Mouse (Mus musculus) liver, embryonic 11.5 days (tissue): ENCODE results near the gene Olfr1414. TPM values are rescaled to one million over a fixed set of nuclear protein-coding genes. Genes with fewer than 3 reads are reported as not detected.

Experiments
- microRNA-seq: library from miRNA; unstranded; fragments of <30 nt; microRNA quantifications from one replicate; pipeline ENCODE4, GENCODE M21; 2017; ENCODE audit warnings: borderline number of aligned reads
- polyA plus RNA-seq: library from polyadenylated mRNA; unstranded; fragments of >200 nt; fragmentation: Nextera tagmentation; extraction: Ambion mirVana; gene quantifications from 2 replicates; pipeline ENCODE4 v1.2.1, GENCODE M21; 2014

Olfr1414 gene
- polyA plus RNA-seq, 1 experiment from 2014 or later: not detected

Small RNAs within 50 kb of the gene (microRNA-seq; reads per million reads assigned to microRNA genes)
- 4.2 reads per million, percentile 9 among the genes with 10 or more reads in this experiment for gene Mir6900

Other genes with a start within 250 kb of the Olfr1414 start
- gene Ndufa10, start 44.8 kb downstream of the Olfr1414 start, polyA plus RNA-seq: 270 and 276 TPM in 2 replicates
- not detected in 2 replicates for gene Olfr1416, start 33.5 kb downstream of the Olfr1414 start, polyA plus RNA-seq
- gene Olfr1415, start 22.6 kb downstream of the Olfr1414 start, polyA plus RNA-seq: not detected in 2 replicates
- not detected in 2 replicates for gene Olfr1413, start 52.7 kb upstream of the Olfr1414 start, polyA plus RNA-seq
- gene Olfr1412, start 67.1 kb upstream of the Olfr1414 start, polyA plus RNA-seq: not detected in 2 replicates
- not detected in 2 replicates for gene Olfr1411, start 75.8 kb upstream of the Olfr1414 start, polyA plus RNA-seq
- not detected in 2 replicates for gene Olfr1410, start 87.1 kb upstream of the Olfr1414 start, polyA plus RNA-seq
- gene Olfr12, start 99.1 kb upstream of the Olfr1414 start, polyA plus RNA-seq: not detected in 2 replicates
- 320 and 354 TPM in 2 replicates for gene Cops9, start 123.3 kb upstream of the Olfr1414 start, polyA plus RNA-seq
- not detected in 2 replicates for gene Otos, start 130.2 kb upstream of the Olfr1414 start, polyA plus RNA-seq